8 mouse cellular contexts compared by ENCODE assay signal in the genomic region with DNA sequence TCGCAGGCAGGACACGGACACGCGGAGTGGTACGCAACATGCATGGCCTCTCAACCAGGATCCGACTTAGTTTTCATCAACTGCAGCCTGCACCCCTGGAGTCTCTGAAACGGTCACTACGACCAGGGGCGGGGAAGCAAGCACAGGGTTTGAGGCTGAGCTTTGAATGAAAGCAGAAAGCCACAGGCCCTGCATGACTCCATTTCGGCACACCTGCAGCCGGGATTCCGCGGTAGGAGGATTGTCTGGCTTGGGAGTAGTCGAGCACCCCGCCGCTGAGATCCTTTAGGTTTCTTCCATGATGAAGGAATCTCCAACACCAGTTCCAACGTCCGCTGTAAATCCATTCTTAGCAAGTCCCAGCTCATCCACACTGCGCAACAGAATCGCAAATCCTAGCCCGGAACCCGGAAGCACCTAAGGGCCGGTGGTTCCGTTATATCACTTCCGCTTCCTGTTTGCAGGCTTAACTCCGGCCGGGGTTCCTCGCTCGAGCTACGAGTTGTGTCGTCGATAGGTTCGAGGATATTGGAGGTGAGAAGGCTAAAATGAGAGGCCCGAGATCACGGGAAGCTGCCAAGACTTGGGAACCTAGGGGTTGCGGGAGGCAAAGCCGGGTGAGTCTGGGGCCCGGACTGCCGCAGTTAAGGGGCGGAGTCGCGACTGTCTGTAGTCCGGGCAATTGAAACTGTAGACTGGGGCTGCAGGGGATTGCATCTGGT. TPM values are rescaled to one million over a fixed set of nuclear protein-coding genes. Genes with fewer than 3 reads are reported as not detected.
A peak's percentile ranks its signal among the peaks of the same experiment; 100 is the strongest.
DNase-seq lines count a peak whose midpoint lies in the region; ATAC-seq and TF ChIP-seq lines count a peak whose summit lies in the region.

A gene (minus strand): TSS at position 408 of the 722 bp plus-strand sequence.

- 1% methylated on average over 43 of the region's 43 CpGs for WGBS in heart, embryonic 13.5 days
- WGBS in kidney, postnatal 0 days, result under 1% methylated on average over 43 of the region's 43 CpGs
- under 1% methylated on average over 43 of the region's 43 CpGs for whole genome bisulfite sequencing in liver, embryonic 15.5 days (ENCODE audit: insufficient replicate concordance)
- WGBS in neural tube, embryonic 12.5 days, result under 1% methylated on average over 43 of the region's 43 CpGs

- peak within 1 kb of the TSS; percentile 100 for H3K4me2 ChIP-seq in heart, embryonic 13.5 days
- peak within 1 kb of the TSS; percentile 77 for H3K4me2 ChIP-seq in kidney, postnatal 0 days (ENCODE audit: low read length)
- H3K4me2 ChIP-seq in liver, embryonic 15.5 days, result peak within 1 kb of the TSS; percentile 98
- peak within 1 kb of the TSS; percentile 92 for H3K4me2 ChIP-seq in neural tube, embryonic 12.5 days (replicated peaks)

- peaks cover 35% of the 10 kb centered on the region for H3K4me1 ChIP-seq in heart, embryonic 13.5 days
- H3K4me1 ChIP-seq in kidney, postnatal 0 days (replicated peaks; ENCODE audit: insufficient read depth, low read length), result peaks cover 6% of the 10 kb centered on the region; the same call in 1 of the 2 replicates
- peaks cover 69% of the 10 kb centered on the region for H3K4me1 ChIP-seq in liver, embryonic 15.5 days (replicated peaks)
- peaks cover 31% of the 10 kb centered on the region for H3K4me1 ChIP-seq in neural tube, embryonic 12.5 days

- H3K36me3 ChIP-seq in heart, embryonic 13.5 days, result peaks cover 39% of the 10 kb centered on the region
- peaks cover 10% of the 10 kb centered on the region; the same call in 1 of the 2 replicates for H3K36me3 ChIP-seq in kidney, postnatal 0 days (ENCODE audit: insufficient read depth, low read length)
- H3K36me3 ChIP-seq in liver, embryonic 15.5 days (replicated peaks), result peaks cover 34% of the 10 kb centered on the region
- H3K36me3 ChIP-seq in neural tube, embryonic 12.5 days, result peaks cover 30% of the 10 kb centered on the region

- H3K9me3 ChIP-seq in heart, embryonic 13.5 days, result no peaks in the 10 kb centered on the region
- H3K9me3 ChIP-seq in kidney, postnatal 0 days (replicated peaks; ENCODE audit: low read length), result no peaks in the 10 kb centered on the region
- no peaks in the 10 kb centered on the region for H3K9me3 ChIP-seq in liver, embryonic 15.5 days (replicated peaks)
- H3K9me3 ChIP-seq in neural tube, embryonic 12.5 days, result no peaks in the 10 kb centered on the region

- peak within 1 kb of the TSS; percentile 98 for H3K9ac ChIP-seq in heart, embryonic 13.5 days
- H3K9ac ChIP-seq in kidney, postnatal 0 days (ENCODE audit: low read depth, low read length), result peak within 1 kb of the TSS; percentile 79
- peak within 1 kb of the TSS; percentile 76 for H3K9ac ChIP-seq in liver, embryonic 15.5 days
- H3K9ac ChIP-seq in neural tube, embryonic 12.5 days, result peak within 1 kb of the TSS; percentile 72

- no peaks in the 10 kb centered on the region for H3K27me3 ChIP-seq in heart, embryonic 13.5 days (replicated peaks)
- H3K27me3 ChIP-seq in kidney, postnatal 0 days (ENCODE audit: insufficient read depth, low read length), result no peaks in the 10 kb centered on the region
- no peaks in the 10 kb centered on the region for H3K27me3 ChIP-seq in liver, embryonic 15.5 days
- no peaks in the 10 kb centered on the region for H3K27me3 ChIP-seq in neural tube, embryonic 12.5 days (replicated peaks)

- peak within 1 kb of the TSS; percentile 95 for H3K4me3 ChIP-seq in heart, embryonic 13.5 days
- peak within 1 kb of the TSS; percentile 90 for H3K4me3 ChIP-seq in kidney, postnatal 0 days (replicated peaks; ENCODE audit: low read depth, low read length)
- H3K4me3 ChIP-seq in liver, embryonic 15.5 days (replicated peaks), result peak within 1 kb of the TSS; percentile 77
- peak within 1 kb of the TSS; percentile 76 for H3K4me3 ChIP-seq in neural tube, embryonic 12.5 days

- H3K27ac ChIP-seq in heart, embryonic 13.5 days (replicated peaks), result peak within 1 kb of the TSS; percentile 97
- peak within 1 kb of the TSS; percentile 93 for H3K27ac ChIP-seq in kidney, postnatal 0 days
- peak within 1 kb of the TSS; percentile 87 for H3K27ac ChIP-seq in liver, embryonic 15.5 days (replicated peaks)
- peak within 1 kb of the TSS; percentile 51; the same call in 1 of the 2 replicates for H3K27ac ChIP-seq in neural tube, embryonic 12.5 days

- peak; percentile 94 for DNase-seq in brain, embryonic 14.5 days (ENCODE audit: low read depth)
- peak; percentile 94 for DNase-seq in kidney, postnatal 0 days (ENCODE audit: low spot score)
- DNase-seq in telencephalon, adult 2 months (ENCODE audit: low read depth, low spot score), result peak; percentile 90

- no peak for TF ChIP-seq CTCF in brain, embryonic 14.5 days (IDR thresholded peaks at IDR 0.05; ENCODE audit: borderline replicate concordance, extremely low read depth, insufficient read depth, insufficient read length)
- no peak for TF ChIP-seq CTCF in kidney, postnatal 0 days (IDR thresholded peaks at IDR 0.05; ENCODE audit: low read depth)

- peak; percentile 74 for ATAC-seq in CD4-positive, CD25-positive, alpha-beta regulatory T cell, adult 4 months
- peak; percentile 81 for ATAC-seq in erythroid progenitor cell, adult 5-6 weeks (replicated peaks; ENCODE audit: low FRiP score, poor library complexity, severe bottlenecking)
- ATAC-seq in heart, embryonic 13.5 days (ENCODE audit: extremely low read depth, insufficient number of reproducible peaks, low FRiP score, low TSS enrichment), result no peak
- no peak for ATAC-seq in kidney, postnatal 0 days (replicated peaks; ENCODE audit: low FRiP score, low read depth)
- ATAC-seq in liver, embryonic 15.5 days (ENCODE audit: insufficient read depth), result peak; percentile 45
- ATAC-seq in neural tube, embryonic 12.5 days (ENCODE audit: low FRiP score, low read depth), result no peak

- TF ChIP-seq POLR2A in brain, embryonic 14.5 days (IDR thresholded peaks at IDR 0.05; ENCODE audit: borderline replicate concordance, extremely low read depth, insufficient read depth, insufficient read length, poor library complexity, severe bottlenecking), result peak; percentile 27; the same call in 1 of the 2 replicates

RNA-seq across cellular contexts. Expression of the gene that starts here (rescaled TPM):
- polyA plus RNA-seq in CD4-positive, CD25-positive, alpha-beta regulatory T cell, adult 4 months (2017; shearing (Covaris generic)), result 10 to 100 TPM; 54.4 to 79.2 TPM
- 34.7 and 40.0 TPM in 2 replicates for polyA plus RNA-seq in brain, embryonic 14.5 days (2012; rRNA removed)
- 21.3 and 21.8 TPM in 2 replicates for total RNA-seq in erythroid progenitor cell, adult 5-6 weeks (2015; ENCODE audit: low replicate concordance)
- total RNA-seq in erythroid progenitor cell, adult 5-6 weeks (2017; ENCODE audit: low replicate concordance), result 4.6 and 11.6 TPM in 2 replicates
- 14.9 and 15.7 TPM in 2 replicates for polyA plus RNA-seq in heart, embryonic 13.5 days (2015; fragmentation: Nextera tagmentation; extraction: Ambion mirVana)
- polyA plus RNA-seq in kidney, postnatal 0 days (2015; fragmentation: Nextera tagmentation; extraction: Ambion mirVana), result 16.0 and 17.9 TPM in 2 replicates
- polyA plus RNA-seq in liver, embryonic 15.5 days (2015; fragmentation: Nextera tagmentation; extraction: Ambion mirVana), result 4.5 and 4.9 TPM in 2 replicates
- 19.4 and 19.9 TPM in 2 replicates for polyA plus RNA-seq in neural tube, embryonic 12.5 days (2016; fragmentation: Nextera tagmentation; extraction: Ambion mirVana)

Comparison
In these comparisons a context has a peak if more than half of its experiments do, and no peak if none do; other contexts are left out.
1. ATAC-seq: peak in CD4-positive, CD25-positive, alpha-beta regulatory T cell, adult 4 months (single experiment), erythroid progenitor cell, adult 5-6 weeks (single experiment) and liver, embryonic 15.5 days (single experiment); none in heart, embryonic 13.5 days (single experiment), kidney, postnatal 0 days (single experiment) and neural tube, embryonic 12.5 days (single experiment).
2. Peak in every context shown above with its lines, with median percentiles within 50 percentile points of each other: DNase-seq, H3K27ac ChIP-seq, H3K4me2 ChIP-seq, H3K4me3 ChIP-seq and H3K9ac ChIP-seq.